In genomic region chr8:91118131-91118530, GRCm38 (mm10) we compare ENCODE assay signal across 11 mouse cellular contexts. TPM values are rescaled to one million over a fixed set of nuclear protein-coding genes. Genes with fewer than 3 reads are reported as not detected.
A peak's percentile ranks its signal among the peaks of the same experiment; 100 is the strongest.
DNase-seq lines count a peak whose midpoint lies in the region; ATAC-seq and TF ChIP-seq lines count a peak whose summit lies in the region.
"Had no signal": no experiment of that assay in that cellular context is flagged by ENCODE, and none has a peak within 500 bp of the region (broad histone marks: within the 10 kb centered on the region; RNA-seq: fewer than 3 reads in every experiment).

No protein-coding gene starts in this region.

- 64% methylated on average over 3 of the region's 3 CpGs for WGBS in cerebellum, adult 2 months
- 66% methylated on average over 3 of the region's 3 CpGs for WGBS in lung, adult 2 months

- H3K4me3 ChIP-seq in cerebellum, adult 2 months (replicated peaks; ENCODE audit: insufficient read depth, low read depth, low read length) = no peak overlapping the region
- H3K4me3 ChIP-seq in lung, adult 2 months (replicated peaks; ENCODE audit: extremely low read depth, low read depth, low read length) = no peak overlapping the region
- H3K4me3 ChIP-seq: forebrain, embryonic 10.5 days had no signal

- no peaks in the 10 kb centered on the region for H3K4me1 ChIP-seq in cerebellum, adult 2 months (ENCODE audit: control insufficient read depth, insufficient read depth, low read length)
- no peaks in the 10 kb centered on the region for H3K4me1 ChIP-seq in lung, adult 2 months (ENCODE audit: control insufficient read depth, insufficient read depth, low read length)
- H3K4me1 ChIP-seq: forebrain, embryonic 10.5 days had no signal

- no peaks in the 10 kb centered on the region for H3K27me3 ChIP-seq in cerebellum, adult 2 months (ENCODE audit: control insufficient read depth, insufficient read depth, low read length)

- no peak for DNase-seq in cerebellum, adult 2 months
- no peak for DNase-seq in cerebellum, adult 8-10 months
- no peak for DNase-seq in lung, adult 2 months
- no peak for DNase-seq in lung, adult 18-20 months
- peak; percentile 61 for DNase-seq in R1 (ENCODE audit: low read depth, low spot score)
- DNase-seq in left cerebral cortex, postnatal 10 days (ENCODE audit: extremely low spot score in 1 of 2, low spot score in 2 of 2) = no peak
- no peak for DNase-seq in ovary, postnatal 14 days (ENCODE audit: low spot score)
- DNase-seq: layer of hippocampus, adult 9-11 months had no signal

- H3K27ac ChIP-seq in cerebellum, adult 2 months (ENCODE audit: insufficient read depth, low read length) = no peak overlapping the region
- H3K27ac ChIP-seq: forebrain, embryonic 10.5 days; macrophage had no signal

- ATAC-seq in megakaryocyte progenitor cell, adult 5-6 weeks (replicated peaks; ENCODE audit: poor library complexity) = peak; percentile 83

- intact Hi-C loops in left cerebral cortex, postnatal 10 days (cut with DNase I) = no loop called here

- peak; percentile 37; the same call in 1 of the 2 replicates for TF ChIP-seq CTCF in cerebellum, adult 2 months (IDR thresholded peaks at IDR 0.05; ENCODE audit: borderline replicate concordance, insufficient read depth, low read depth, low read length)
- peak; percentile 48 for TF ChIP-seq CTCF in lung, adult 2 months (IDR thresholded peaks at IDR 0.05; ENCODE audit: insufficient read depth, low read length)

- no peak for TF ChIP-seq POLR2A in cerebellum, adult 2 months (IDR thresholded peaks at IDR 0.05; ENCODE audit: borderline replicate concordance, insufficient read depth, low read length)
- TF ChIP-seq POLR2A in lung, adult 2 months (IDR thresholded peaks at IDR 0.05; ENCODE audit: borderline replicate concordance, extremely low read depth, low read depth, low read length) = no peak

RNA-seq across cellular contexts. Expression of gene Rbl2, which starts 48.3 kb away (rescaled TPM):
- polyA plus RNA-seq in cerebellum, adult 2 months (2012; rRNA removed) = 38.1 and 39.5 TPM in 2 replicates
- 18.6 and 24.2 TPM in 2 replicates for polyA plus RNA-seq in lung, adult 2 months (2012; rRNA removed)
- total RNA-seq in megakaryocyte progenitor cell, adult 5-6 weeks (2015) = 44.5 and 47.4 TPM in 2 replicates
- total RNA-seq in megakaryocyte progenitor cell, adult 5-6 weeks (2017) = 48.1 and 60.5 TPM in 2 replicates
- total RNA-seq in left cerebral cortex, postnatal 10 days (2021) = 10 to 100 TPM; 28.7 to 32.0 TPM
